Mouse (Mus musculus): ENCODE data around the gene Ndufaf2.

DNA sequence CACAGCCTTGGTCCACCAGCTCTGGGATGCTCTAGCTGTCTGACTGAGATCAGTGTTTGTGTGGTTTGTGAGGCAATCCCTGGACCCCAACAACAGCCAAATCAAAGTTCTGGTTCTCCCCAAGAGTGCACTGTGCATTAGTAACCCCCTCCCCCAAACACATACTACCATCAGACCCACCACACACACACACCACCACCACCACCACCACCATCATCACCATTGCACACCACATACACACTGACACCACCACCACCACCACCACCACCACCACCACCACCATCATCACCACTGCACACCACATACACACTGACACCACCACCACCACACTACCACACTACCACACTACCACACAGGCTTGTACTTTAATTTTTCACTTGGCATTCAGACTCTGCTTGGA, 40.8 kb downstream of the Ndufaf2 start:
- no peak for TF ChIP-seq GATA1 (IDR thresholded peaks at IDR 0.05; ENCODE audit: borderline replicate concordance, low read length)
- TF ChIP-seq FLI1 (IDR thresholded peaks at IDR 0.05; ENCODE audit: low read length): no peak
